Mouse (Mus musculus) liver, postnatal 0 days (tissue): ENCODE results near the gene Rps6ka5.

Experiments
- CTCF ChIP-seq: sonication (generic); IDR thresholded peaks from 2 replicates; pipeline ENCODE4 v1.5.1; 2016; ENCODE audit warnings: antibody characterized with exemption, low read depth
- EP300 ChIP-seq: IDR thresholded peaks from 2 replicates; pipeline ENCODE4 v1.6.1; 2016; ENCODE audit warnings: antibody characterized with exemption, low read depth, mild to moderate bottlenecking

GRCm38 (mm10) chr12:100774756-100775155 is 48.0 kb upstream of the Rps6ka5 start:
- TF ChIP-seq CTCF: no peak
- no peak for TF ChIP-seq EP300
